Mouse (Mus musculus) hindbrain, postnatal 0 days (tissue): Measurements from ENCODE around the gene Rtn4rl2. TPM values are rescaled to one million over a fixed set of nuclear protein-coding genes. Genes with fewer than 3 reads are reported as not detected.

Source experiments
- ATAC-seq: fragments of 200-750 bp; cut with Nextera tagmentation; 2 replicates; pipeline ENCODE4 v1.8.0; 2017; ENCODE audit warnings: mild to moderate bottlenecking, moderate TSS enrichment, moderate library complexity
- DNase-seq: peaks from one replicate; pipeline ENCODE4 v3.0.0-alpha.2; 2015; ENCODE audit warnings: low spot score
- H3K27ac ChIP-seq: fragments of 300-500 bp; sonication (generic); 2 replicates; pipeline ENCODE4 v1.5.1; 2014; ENCODE audit warnings: mild to moderate bottlenecking
- H3K27me3 ChIP-seq: fragments of 300-500 bp; sonication (generic); 2 replicates; pipeline ENCODE4 v1.6.1; 2014; ENCODE audit warnings: low read length, mixed read lengths; ENCODE audit not compliant: insufficient read depth
- H3K36me3 ChIP-seq: fragments of 300-500 bp; sonication (generic); 2 replicates; pipeline ENCODE4 v1.6.1; 2014; ENCODE audit warnings: low read length, mixed read lengths; ENCODE audit not compliant: insufficient read depth
- H3K4me1 ChIP-seq: fragments of 300-500 bp; sonication (generic); 2 replicates; pipeline ENCODE4 v1.6.1; 2014; ENCODE audit warnings: antibody characterized with exemption, low read length, mixed read lengths; ENCODE audit not compliant: insufficient read depth
- H3K4me2 ChIP-seq: fragments of 300-500 bp; sonication (generic); 2 replicates; pipeline ENCODE4 v1.6.1; 2014; ENCODE audit warnings: low read depth, mild to moderate bottlenecking, low read length, moderate library complexity, mixed read lengths
- H3K4me3 ChIP-seq: fragments of 300-500 bp; sonication (generic); 2 replicates; pipeline ENCODE4 v1.5.1; 2014; ENCODE audit warnings: low read length
- H3K9ac ChIP-seq: fragments of 300-500 bp; sonication (generic); replicated peaks from 2 replicates; pipeline ENCODE4 v1.6.1; 2014; ENCODE audit warnings: mild to moderate bottlenecking, low read length, moderate library complexity, mixed read lengths
- H3K9me3 ChIP-seq: fragments of 300-500 bp; sonication (generic); 2 replicates; pipeline ENCODE4 v1.6.1; 2016; ENCODE audit warnings: low read length, mixed read lengths
- CTCF ChIP-seq: IDR thresholded peaks from 2 replicates; pipeline ENCODE4 v1.5.1; 2016; ENCODE audit warnings: antibody characterized with exemption, control low read depth, low read depth
- WGBS: fragments of 180-500 bp; shearing (Covaris S2); extraction: QIAGEN DNeasy Blood & Tissue Kit; methylation state at CpG from one replicate; pipeline ENCODE4 v1.1.7; 2014; 5-methylcytosine and 5-hydroxymethylcytosine counted together
- microRNA-seq, 2 experiments: library from miRNA; unstranded; fragments of <30 nt; microRNA quantifications; one replicate each; pipeline ENCODE4; 2016
- polyA plus RNA-seq: library from polyadenylated mRNA; unstranded; fragments of >200 nt; fragmentation: Nextera tagmentation; extraction: Ambion mirVana; gene quantifications from 2 replicates; pipeline ENCODE4 v1.2.1, GENCODE M21; 2015
- total RNA-seq: library from RNA; depleted of rRNA; stranded (reverse); fragments of >200 nt; gene quantifications from 2 replicates; pipeline ENCODE4 v1.2.3, GENCODE M21; 2014; rRNA removed

The Rtn4rl2 gene
- total and polyA plus RNA-seq, 2 experiments from 2014 or later: 4.3 to 10.1 TPM

GRCm38 (mm10) chr2:84827283-84827920, 59.1 kb downstream of the Rtn4rl2 start:
- Histone ChIP-seq H3K9ac (peak overlapping the region; percentile 77), H3K4me3 (peak overlapping the region; percentile 74), H3K9me3 (no peaks in the 10 kb centered on the region), H3K27ac (peak overlapping the region; percentile 23; the same call in 1 of the 2 replicates), H3K4me1 (no peaks in the 10 kb centered on the region; the same call in 1 of the 2 replicates), H3K27me3 (no peaks in the 10 kb centered on the region), H3K36me3 (0 out of 2 replicates have a peak, but pooled peaks cover 10% of the 10 kb centered on the region), H3K4me2 (peak overlapping the region; percentile 100)
- no peak for TF ChIP-seq CTCF
- no peak for DNase-seq
- 1% methylated on average over 29 of the region's 29 CpGs for WGBS
- peak; percentile 43 for ATAC-seq

GRCm38 (mm10) chr2:84826488-84827282, 59.8 kb downstream of the Rtn4rl2 start, which contains the start of gene Timm10:
Timm10 (plus strand) TSS chr2:84826997.
- peak; percentile 96 for DNase-seq
- peak within 1 kb of the TSS; percentile 100 for H3K4me2 ChIP-seq
- no peaks in the 10 kb centered on the region; the same call in 1 of the 2 replicates for H3K4me1 ChIP-seq
- 0 out of 2 replicates have a peak, but pooled peaks cover 10% of the 10 kb centered on the region for H3K36me3 ChIP-seq
- no peak for TF ChIP-seq CTCF
- peak; percentile 93 for ATAC-seq
- H3K9ac ChIP-seq: peak within 1 kb of the TSS; percentile 77
- WGBS: under 1% methylated on average over 34 of the region's 34 CpGs
- no peaks in the 10 kb centered on the region for H3K27me3 ChIP-seq
- no peaks in the 10 kb centered on the region for H3K9me3 ChIP-seq
- H3K27ac ChIP-seq: peak within 1 kb of the TSS; percentile 58
- H3K4me3 ChIP-seq: peak within 1 kb of the TSS; percentile 74

GRCm38 (mm10) chr2:84823237-84823636, 63.3 kb downstream of the Rtn4rl2 start:
- no peaks in the 10 kb centered on the region for H3K27me3 ChIP-seq
- no peak for TF ChIP-seq CTCF
- no peaks in the 10 kb centered on the region for H3K9me3 ChIP-seq
- no peak for ATAC-seq
- DNase-seq: no peak
- no peak overlapping the region for H3K4me2 ChIP-seq
- H3K27ac ChIP-seq: no peak overlapping the region
- H3K9ac ChIP-seq: no peak overlapping the region
- no peaks in the 10 kb centered on the region; the same call in 1 of the 2 replicates for H3K4me1 ChIP-seq
- no peaks in the 10 kb centered on the region for H3K36me3 ChIP-seq
- H3K4me3 ChIP-seq: no peak overlapping the region
- 54% methylated on average over 2 of the region's 2 CpGs for WGBS

- no peaks in the 10 kb centered on the region for H3K36me3 ChIP-seq
- TF ChIP-seq CTCF: no peak
- no peak within 1 kb of the TSS for H3K4me2 ChIP-seq
- no peaks in the 10 kb centered on the region for H3K9me3 ChIP-seq
- 67% methylated on average over 13 of the region's 13 CpGs for WGBS
- DNase-seq (no peak), ATAC-seq (no peak)
- H3K27me3 ChIP-seq: no peaks in the 10 kb centered on the region
- H3K4me3 ChIP-seq: no peak within 1 kb of the TSS
- H3K9ac ChIP-seq: no peak within 1 kb of the TSS
- H3K27ac ChIP-seq: no peak within 1 kb of the TSS
- H3K4me1 ChIP-seq: no peaks in the 10 kb centered on the region; the same call in 1 of the 2 replicates
Measured at GRCm38 (mm10) chr2:84822552-84822951, 64.0 kb downstream of the Rtn4rl2 start, which contains the start of gene Smtnl1. Smtnl1 (minus strand) TSS chr2:84822652.

Small RNA genes lying within 50 kb of the gene (microRNA-seq; reads per million reads assigned to microRNA genes)
- gene Gm24332: 0 reads per million in 2 experiments

Other genes starting within 250 kb of the Rtn4rl2 start
- gene Ctnnd1, start 235.9 kb downstream of the Rtn4rl2 start, total RNA-seq: 75.7 and 86.5 TPM in 2 replicates
- gene Ctnnd1, start 235.9 kb downstream of the Rtn4rl2 start, polyA plus RNA-seq: 12.7 and 15.8 TPM in 2 replicates
- not detected in 2 replicates for gene Btbd18, start 227.6 kb downstream of the Rtn4rl2 start, total RNA-seq
- 0.50 and 0.68 TPM in 2 replicates for gene Btbd18, start 227.6 kb downstream of the Rtn4rl2 start, polyA plus RNA-seq
- 271 and 302 TPM in 2 replicates for gene Selenoh, start 215.9 kb downstream of the Rtn4rl2 start, total RNA-seq
- 247 and 248 TPM in 2 replicates for gene Selenoh, start 215.9 kb downstream of the Rtn4rl2 start, polyA plus RNA-seq
- gene Gm28635, start 208.7 kb downstream of the Rtn4rl2 start, total RNA-seq: not detected in 2 replicates
- gene Gm28635, start 208.7 kb downstream of the Rtn4rl2 start, polyA plus RNA-seq: not detected in 2 replicates
- 31.4 and 31.6 TPM in 2 replicates for gene Med19, start 208.3 kb downstream of the Rtn4rl2 start, total RNA-seq
- gene Med19, start 208.3 kb downstream of the Rtn4rl2 start, polyA plus RNA-seq: 47.4 and 47.5 TPM in 2 replicates
- gene Tmx2, start 207.6 kb downstream of the Rtn4rl2 start, total RNA-seq: 133 and 150 TPM in 2 replicates
- 342 and 347 TPM in 2 replicates for gene Tmx2, start 207.6 kb downstream of the Rtn4rl2 start, polyA plus RNA-seq
- gene Zdhhc5, start 171.5 kb downstream of the Rtn4rl2 start, total RNA-seq: 38.2 and 41.3 TPM in 2 replicates
- gene Zdhhc5, start 171.5 kb downstream of the Rtn4rl2 start, polyA plus RNA-seq: 14.6 and 16.8 TPM in 2 replicates
- gene Clp1, start 159.4 kb downstream of the Rtn4rl2 start, total RNA-seq: 6.3 and 14.3 TPM in 2 replicates
- 11.2 and 12.0 TPM in 2 replicates for gene Clp1, start 159.4 kb downstream of the Rtn4rl2 start, polyA plus RNA-seq
- 10.0 and 16.8 TPM in 2 replicates for gene Ypel4, start 152.7 kb downstream of the Rtn4rl2 start, total RNA-seq
- gene Ypel4, start 152.7 kb downstream of the Rtn4rl2 start, polyA plus RNA-seq: 12.3 and 13.1 TPM in 2 replicates
- gene Gm19426, start 143.1 kb downstream of the Rtn4rl2 start, total RNA-seq: 2.9 and 4.3 TPM in 2 replicates
- gene Gm19426, start 143.1 kb downstream of the Rtn4rl2 start, polyA plus RNA-seq: 3.8 and 6.1 TPM in 2 replicates
- gene Serping1, start 111.3 kb downstream of the Rtn4rl2 start, total RNA-seq: 28.5 and 36.5 TPM in 2 replicates
- gene Serping1, start 111.3 kb downstream of the Rtn4rl2 start, polyA plus RNA-seq: 40.9 and 46.5 TPM in 2 replicates
- gene Ube2l6, start 87.9 kb downstream of the Rtn4rl2 start, total RNA-seq: 12.8 and 22.6 TPM in 2 replicates
- gene Ube2l6, start 87.9 kb downstream of the Rtn4rl2 start, polyA plus RNA-seq: 16.8 and 17.7 TPM in 2 replicates
- 0.75 TPM in 1 of 2 replicates, not detected in the other for gene Smtnl1, start 64.1 kb downstream of the Rtn4rl2 start, total RNA-seq
- not detected in 2 replicates for gene Smtnl1, start 64.1 kb downstream of the Rtn4rl2 start, polyA plus RNA-seq
- 44.5 and 57.3 TPM in 2 replicates for gene Timm10, start 59.7 kb downstream of the Rtn4rl2 start, total RNA-seq
- gene Timm10, start 59.7 kb downstream of the Rtn4rl2 start, polyA plus RNA-seq: 82.5 and 91.7 TPM in 2 replicates
- gene Slc43a1, start 47.9 kb downstream of the Rtn4rl2 start, total RNA-seq: 5.8 and 9.3 TPM in 2 replicates
- gene Slc43a1, start 47.9 kb downstream of the Rtn4rl2 start, polyA plus RNA-seq: 1.3 and 1.5 TPM in 2 replicates
- 4.9 and 9.7 TPM in 2 replicates for gene Slc43a3, start 49.9 kb upstream of the Rtn4rl2 start, total RNA-seq
- 4.1 and 6.4 TPM in 2 replicates for gene Slc43a3, start 49.9 kb upstream of the Rtn4rl2 start, polyA plus RNA-seq
- gene Prg2, start 93.8 kb upstream of the Rtn4rl2 start, total RNA-seq: not detected in 2 replicates
- not detected in 2 replicates for gene Prg2, start 93.8 kb upstream of the Rtn4rl2 start, polyA plus RNA-seq
- not detected in 2 replicates for gene Prg3, start 101.5 kb upstream of the Rtn4rl2 start, total RNA-seq
- not detected in 2 replicates for gene Prg3, start 101.5 kb upstream of the Rtn4rl2 start, polyA plus RNA-seq
- 178 and 196 TPM in 2 replicates for gene Ssrp1, start 150.5 kb upstream of the Rtn4rl2 start, total RNA-seq
- gene Ssrp1, start 150.5 kb upstream of the Rtn4rl2 start, polyA plus RNA-seq: 141 and 142 TPM in 2 replicates
- gene P2rx3, start 150.8 kb upstream of the Rtn4rl2 start, total RNA-seq: 1.1 and 1.7 TPM in 2 replicates
- gene P2rx3, start 150.8 kb upstream of the Rtn4rl2 start, polyA plus RNA-seq: 2.6 and 3.3 TPM in 2 replicates
- 70.0 and 113 TPM in 2 replicates for gene Tnks1bp1, start 161.3 kb upstream of the Rtn4rl2 start, total RNA-seq
- gene Tnks1bp1, start 161.3 kb upstream of the Rtn4rl2 start, polyA plus RNA-seq: 17.4 and 19.3 TPM in 2 replicates
- gene Aplnr, start 249.5 kb upstream of the Rtn4rl2 start, total RNA-seq: 22.2 and 24.2 TPM in 2 replicates
- gene Aplnr, start 249.5 kb upstream of the Rtn4rl2 start, polyA plus RNA-seq: 21.0 and 22.1 TPM in 2 replicates